Mouse (Mus musculus) neutrophil, adult 5-6 weeks (primary cell): Measurements from ENCODE around the gene Gnao1. TPM values are rescaled to one million over a fixed set of nuclear protein-coding genes. Genes with fewer than 3 reads are reported as not detected.

ENCODE experiments used
- ATAC-seq: fragments of 151-379, 151-347 bp; 2 replicates; pipeline ENCODE4 v1.8.0; 2017; ENCODE audit warnings: mild to moderate bottlenecking, moderate TSS enrichment; ENCODE audit not compliant: insufficient number of reproducible peaks, poor library complexity, low FRiP score, severe bottlenecking; ENCODE audit errors: extremely low read depth
- total RNA-seq: library from RNA; stranded (forward); fragments of 200-1000 nt; gene quantifications from 2 replicates; pipeline ENCODE4 v1.2.3, GENCODE M21; 2017

The Gnao1 gene
- not detected in 2 replicates for total RNA-seq

DNA sequence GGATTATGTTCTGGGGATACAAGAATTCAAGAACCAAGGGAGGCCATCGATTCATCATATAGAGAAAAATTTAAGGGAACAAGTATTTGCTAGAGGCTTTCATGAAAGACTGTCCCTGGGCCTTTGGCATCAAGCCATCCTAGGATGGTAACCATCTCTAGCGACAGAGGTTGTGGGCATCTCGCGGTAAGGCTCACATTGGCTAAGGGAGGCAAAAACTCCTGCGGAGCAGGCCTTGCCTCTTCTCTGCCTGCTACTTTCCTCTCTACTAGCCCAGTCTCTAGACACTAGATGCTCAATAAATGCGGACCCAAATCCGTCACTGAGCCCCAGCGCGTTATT is at the start of gene Gnao1:
Gene Gnao1, plus strand, starts transcription at position 281 of the 342 bp plus-strand sequence.
- no peak for ATAC-seq

DNA sequence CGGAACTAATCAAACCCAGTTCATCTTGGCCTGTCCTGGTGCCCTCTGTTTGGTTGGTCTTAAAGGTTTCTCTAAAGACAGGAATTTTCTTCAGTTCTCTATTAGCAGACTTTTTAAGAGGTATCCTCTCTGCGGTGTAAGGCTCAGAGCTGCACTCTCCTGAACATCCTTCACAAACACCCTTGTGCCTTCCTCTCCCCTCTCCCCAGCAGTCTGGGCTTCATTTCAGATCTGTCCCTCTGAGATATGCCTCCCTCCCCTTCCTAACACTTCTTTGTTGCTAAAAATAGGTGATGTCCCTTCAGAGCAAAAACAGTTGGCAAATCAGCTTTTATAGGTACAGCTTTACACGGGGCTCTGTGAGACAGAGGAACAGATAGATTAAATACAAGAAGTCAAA is 32.2 kb upstream of the Gnao1 start:
- ATAC-seq: no peak

DNA sequence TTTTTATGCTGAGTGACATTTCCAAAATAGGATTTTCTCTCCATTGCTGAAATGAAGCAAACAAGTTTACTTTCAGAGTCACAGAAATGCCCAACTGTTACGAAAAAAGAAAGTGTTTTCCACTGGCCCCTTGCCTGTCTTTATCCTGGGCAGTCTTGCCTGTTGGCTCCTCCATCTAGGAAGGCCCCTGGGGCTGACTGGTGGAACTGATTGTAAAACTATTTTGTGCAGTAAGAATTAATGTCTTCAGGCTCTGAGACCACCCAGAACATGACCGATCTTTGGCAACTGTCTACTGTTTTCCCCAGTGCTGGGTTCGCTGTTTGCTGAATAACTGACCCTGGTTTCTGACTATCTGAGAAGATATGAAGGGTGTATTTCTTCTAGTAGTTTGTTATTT is 540 bp upstream of the Gnao1 start:
- no peak for ATAC-seq

- ATAC-seq: no peak
Measured at GRCm38 (mm10) chr8:93810028-93810858, 477 bp downstream of the Gnao1 start.

- no peak for ATAC-seq
Measured at GRCm38 (mm10) chr8:93810859-93811602, 1.3 kb downstream of the Gnao1 start.

DNA sequence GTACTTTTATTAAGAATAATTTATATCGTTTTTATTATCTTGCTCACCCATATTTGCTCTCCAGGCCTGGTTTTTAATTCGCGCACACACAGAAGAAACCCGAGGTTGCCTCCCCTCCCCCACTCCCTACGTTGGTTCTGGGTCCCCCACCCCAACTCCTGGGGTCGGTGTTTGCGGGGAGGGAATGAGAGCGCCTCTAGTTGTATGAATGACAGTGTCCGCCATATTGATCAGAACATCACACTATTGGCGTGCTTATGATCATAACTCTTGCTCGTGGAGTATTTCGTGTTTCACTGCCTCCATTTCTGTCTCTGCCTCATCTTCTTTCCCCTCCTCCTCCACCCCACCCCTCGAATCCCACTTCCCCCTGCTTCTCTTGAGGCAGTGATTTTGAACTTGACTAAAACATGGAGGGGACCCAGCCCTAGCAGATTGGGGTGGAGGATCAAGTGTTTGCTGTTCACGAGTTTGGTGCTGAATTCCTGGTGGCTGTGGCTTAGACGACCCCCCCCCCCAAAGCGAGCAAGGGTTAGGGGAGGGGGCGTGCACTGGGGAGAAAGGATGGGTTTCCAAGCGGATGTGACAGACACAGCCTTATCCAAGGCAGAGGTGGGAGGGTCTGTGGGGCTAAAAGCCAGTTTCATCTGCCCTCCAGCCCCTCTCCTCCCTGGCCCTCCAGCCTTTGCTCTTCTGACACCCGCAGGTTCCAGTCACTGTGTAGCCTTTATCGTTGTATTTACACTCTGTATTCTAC is 2.1 kb downstream of the Gnao1 start:
- no peak for ATAC-seq

DNA sequence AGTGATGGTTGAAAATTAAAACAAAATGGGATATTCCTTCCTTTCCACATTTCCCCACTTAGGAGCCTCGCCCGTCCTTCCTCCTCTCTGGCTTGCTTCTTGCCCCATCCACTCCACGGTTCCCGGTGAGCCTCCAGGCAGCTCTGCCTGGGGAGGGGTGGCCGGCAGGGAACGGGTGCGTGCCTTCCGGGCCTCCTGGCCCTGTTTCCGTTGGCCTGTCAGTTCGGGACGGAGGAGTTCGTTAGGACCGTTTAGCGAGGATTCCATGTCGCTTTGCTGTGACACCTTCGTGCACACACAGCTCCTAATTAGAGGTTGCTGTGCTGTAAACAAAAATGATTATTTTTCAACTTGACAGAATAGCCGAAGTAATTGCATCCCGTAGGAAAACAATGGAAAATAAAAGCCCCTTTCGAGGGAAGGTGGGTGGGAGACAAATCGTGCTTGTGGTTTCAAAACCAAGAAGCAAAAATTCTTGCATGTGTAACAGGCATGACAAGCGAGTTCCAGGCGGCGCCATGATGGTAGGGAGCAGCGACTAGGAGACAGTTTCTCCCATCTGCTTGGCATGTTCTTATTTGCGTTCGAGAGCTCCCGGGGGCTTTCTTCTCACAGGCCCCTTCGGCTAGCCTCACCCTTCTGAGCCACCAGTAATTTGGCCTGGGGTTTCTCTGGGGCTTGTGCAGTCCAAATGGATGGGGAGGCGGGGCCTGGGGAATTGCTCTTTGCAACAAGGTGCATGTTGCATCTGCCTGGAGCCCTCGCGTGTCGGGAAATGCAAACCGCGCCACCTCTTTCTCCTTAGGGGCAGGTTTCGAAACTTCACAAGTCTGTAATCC is 3.0 kb downstream of the Gnao1 start:
- ATAC-seq: no peak

GRCm38 (mm10) chr8:93813405-93813761 is 3.6 kb downstream of the Gnao1 start:
- no peak for ATAC-seq

GRCm38 (mm10) chr8:93814266-93814665 is 4.5 kb downstream of the Gnao1 start:
- no peak for ATAC-seq

DNA sequence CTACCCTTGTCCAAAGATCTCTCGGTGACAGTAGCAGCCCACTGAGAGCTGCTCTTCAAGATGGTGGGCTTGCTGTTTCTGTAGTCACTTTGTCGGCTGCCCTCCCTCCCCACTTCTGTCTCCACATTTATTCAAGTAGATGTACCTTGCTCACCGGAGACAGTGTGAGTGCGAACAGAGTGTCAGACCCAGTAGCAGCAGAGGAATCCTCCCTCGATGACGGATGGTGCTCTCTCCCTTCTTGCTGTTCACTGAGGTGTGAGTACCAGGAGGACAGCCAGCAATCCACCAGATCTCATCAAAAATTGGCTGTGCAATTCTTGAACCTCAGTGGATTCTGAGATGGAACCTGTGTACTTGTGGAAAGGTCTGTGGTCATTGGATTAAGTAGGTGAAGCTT is 6.5 kb downstream of the Gnao1 start:
- ATAC-seq: no peak

DNA sequence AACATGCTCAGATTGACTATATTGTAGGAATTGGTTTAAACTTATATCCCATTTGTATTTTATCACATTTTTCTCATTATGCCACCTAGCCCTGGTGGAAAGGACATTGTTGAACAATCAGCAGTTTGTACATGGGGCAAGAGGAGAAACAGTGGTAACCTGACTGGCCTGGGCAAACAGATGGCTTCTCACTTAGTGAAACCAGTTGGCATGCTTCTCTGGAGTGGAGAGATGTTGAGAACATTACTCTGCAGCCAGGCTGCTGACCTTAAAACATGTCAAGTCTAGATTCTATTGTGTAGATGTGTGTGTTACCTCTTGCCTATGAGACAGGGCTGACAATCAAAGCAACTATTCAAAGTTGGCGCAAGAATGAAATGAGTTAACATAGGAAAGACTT is 7.6 kb downstream of the Gnao1 start:
- no peak for ATAC-seq

DNA sequence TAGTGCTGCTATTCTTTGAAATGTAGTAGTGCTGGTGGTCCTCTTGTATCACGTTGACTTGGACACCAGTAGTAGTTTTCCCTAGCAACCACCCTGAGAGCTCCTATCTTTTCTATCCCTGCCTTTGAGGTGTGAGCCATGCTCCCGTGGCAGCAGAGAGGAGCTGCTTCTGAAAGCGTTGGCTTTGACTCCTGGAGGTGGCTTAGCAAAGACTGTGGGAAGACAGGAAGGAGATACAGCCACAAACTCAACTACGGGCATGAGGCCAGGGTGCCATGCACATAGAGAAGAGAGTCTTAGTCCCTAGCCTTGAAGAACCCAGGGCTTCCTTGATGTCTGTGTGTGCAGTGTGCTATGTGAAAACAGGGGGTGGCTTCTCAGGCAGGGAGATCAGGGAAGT is 10.2 kb downstream of the Gnao1 start:
- no peak for ATAC-seq

DNA sequence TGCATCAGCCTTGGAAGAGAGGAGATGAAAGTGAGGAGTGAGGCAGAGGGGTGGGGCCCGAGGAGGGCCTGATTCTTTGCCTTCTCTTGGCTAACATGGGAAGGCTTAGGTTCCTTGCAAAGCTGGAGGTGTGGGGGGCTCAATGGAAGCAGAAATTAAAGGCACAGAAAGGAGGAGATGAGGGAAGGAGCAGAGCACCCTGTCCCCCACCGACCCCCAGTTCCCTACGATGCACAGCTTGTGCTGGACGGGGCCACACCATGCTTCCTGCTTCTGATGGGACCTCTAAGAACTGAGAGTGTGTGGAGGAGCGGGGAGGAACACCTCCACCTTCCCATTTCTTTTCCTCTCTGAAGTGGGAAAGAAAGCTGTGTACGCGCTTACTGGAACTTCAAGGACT is 11.6 kb downstream of the Gnao1 start:
- ATAC-seq: no peak

- no peak for ATAC-seq
Measured at GRCm38 (mm10) chr8:93825317-93825716, 15.6 kb downstream of the Gnao1 start.

- ATAC-seq: no peak
Measured at GRCm38 (mm10) chr8:93830626-93831025, 20.9 kb downstream of the Gnao1 start.

DNA sequence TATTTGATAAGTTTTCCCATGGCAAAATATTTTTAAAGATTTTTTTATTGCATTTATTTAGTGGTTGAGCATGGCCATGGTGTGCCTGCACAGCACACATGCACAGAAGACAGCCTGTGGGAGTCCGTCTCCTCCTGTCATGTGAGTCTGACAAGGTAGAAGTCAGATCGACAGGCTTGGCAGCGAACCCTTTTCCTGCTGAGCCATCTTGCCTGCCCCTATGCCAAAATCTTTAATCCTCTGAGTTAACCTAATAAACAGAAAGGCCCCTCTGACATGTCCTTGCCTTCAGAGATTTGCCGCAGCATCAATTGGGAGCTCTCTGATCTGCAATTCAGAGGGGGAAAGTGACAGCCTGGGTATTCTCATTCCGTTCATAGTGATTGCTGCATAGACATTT is 26.0 kb downstream of the Gnao1 start:
- ATAC-seq: no peak

- ATAC-seq: no peak
Measured at GRCm38 (mm10) chr8:93839113-93839512, 29.3 kb downstream of the Gnao1 start.

GRCm38 (mm10) chr8:93840486-93840885 is 30.7 kb downstream of the Gnao1 start:
- ATAC-seq: no peak
